Comparison of ENCODE assay signal across 12 mouse cellular contexts in the genomic region with DNA sequence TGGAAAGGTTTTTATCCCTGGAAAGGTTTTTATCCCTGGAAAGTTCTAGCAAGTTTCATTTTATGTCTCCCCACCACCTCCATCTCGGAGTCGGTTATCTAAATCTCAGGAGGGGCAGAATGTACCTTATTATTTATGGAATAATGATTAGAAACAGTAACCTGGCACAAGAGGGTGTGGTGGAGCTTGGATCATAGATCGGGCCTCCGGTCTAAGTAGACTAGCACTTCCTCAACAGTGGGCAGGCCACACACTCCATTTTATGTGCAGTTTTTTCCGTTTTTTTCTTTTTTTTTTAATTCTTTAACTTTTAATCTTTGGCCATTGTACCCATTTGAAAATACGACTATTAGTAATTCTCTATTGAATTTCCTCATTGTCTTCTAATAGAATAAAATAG. TPM values are rescaled to one million over a fixed set of nuclear protein-coding genes. Genes with fewer than 3 reads are reported as not detected.
DNase-seq lines count a peak whose midpoint lies in the region; ATAC-seq and TF ChIP-seq lines count a peak whose summit lies in the region.
"Had no signal": no experiment of that assay in that cellular context is flagged by ENCODE, and none has a peak within 500 bp of the region (broad histone marks: within the 10 kb centered on the region; RNA-seq: fewer than 3 reads in every experiment).

No protein-coding gene starts in this region.

- TF ChIP-seq RAD21 in MEL (IDR thresholded peaks at IDR 0.05; ENCODE audit: low read depth, low read length), result no peak

- ATAC-seq in hindbrain, embryonic 16.5 days, result no peak

- H3K79me2 ChIP-seq in MEL (ENCODE audit: control insufficient read depth, insufficient read depth, low read length, poor library complexity), result peaks cover 8% of the 10 kb centered on the region

- H3K27me3 ChIP-seq in MEL (ENCODE audit: control insufficient read depth in 1 of 2, insufficient read depth in 2 of 2, low read length in 2 of 2), result no peaks in the 10 kb centered on the region
- no peaks in the 10 kb centered on the region for H3K27me3 ChIP-seq in small intestine, adult 2 months (ENCODE audit: control insufficient read depth, insufficient read depth, low read length)
- no peaks in the 10 kb centered on the region for H3K27me3 ChIP-seq in hindbrain, embryonic 16.5 days (replicated peaks; ENCODE audit: control insufficient read depth, insufficient read depth, low read length)
- H3K27me3 ChIP-seq: embryonic facial prominence, embryonic 12.5 days; limb, embryonic 15.5 days had no signal

- peak overlapping the region; percentile 66 for H3K9ac ChIP-seq in MEL (ENCODE audit: control insufficient read depth, low read depth, low read length, poor library complexity, severe bottlenecking)
- no peak overlapping the region for H3K9ac ChIP-seq in hindbrain, embryonic 16.5 days (ENCODE audit: low read depth, low read length)
- H3K9ac ChIP-seq: embryonic facial prominence, embryonic 12.5 days; limb, embryonic 15.5 days had no signal

- no peak for TF ChIP-seq EP300 in MEL (IDR thresholded peaks at IDR 0.05; ENCODE audit: low read depth in 1 of 2, low read length in 2 of 2)

- H3K4me3 ChIP-seq in lung, adult 2 months (replicated peaks; ENCODE audit: extremely low read depth, low read depth, low read length), result no peak overlapping the region
- peak overlapping the region; percentile 51 to 67 for H3K4me3 ChIP-seq in MEL (ENCODE audit: control insufficient read depth in 1 of 2, insufficient read depth in 1 of 2, low read depth in 2 of 2, low read length in 2 of 2)
- peak overlapping the region; percentile 65; the same call in 1 of the 2 replicates for H3K4me3 ChIP-seq in small intestine, adult 2 months (ENCODE audit: low read depth, low read length)
- no peak overlapping the region for H3K4me3 ChIP-seq in hindbrain, embryonic 16.5 days (ENCODE audit: low read length)
- H3K4me3 ChIP-seq: embryonic facial prominence, embryonic 12.5 days; forebrain, embryonic 10.5 days; limb, embryonic 15.5 days had no signal

- peaks cover 3% of the 10 kb centered on the region for H3K4me1 ChIP-seq in lung, adult 2 months (ENCODE audit: control insufficient read depth, insufficient read depth, low read length)
- H3K4me1 ChIP-seq in MEL (ENCODE audit: control insufficient read depth in 1 of 2, insufficient read depth in 2 of 2, low read length in 2 of 2), result no peaks in the 10 kb centered on the region
- H3K4me1 ChIP-seq in small intestine, adult 2 months (ENCODE audit: control insufficient read depth, insufficient read depth, insufficient read length, low read length), result peaks cover 8% of the 10 kb centered on the region; the same call in 1 of the 2 replicates
- H3K4me1 ChIP-seq in hindbrain, embryonic 16.5 days (ENCODE audit: control insufficient read depth, insufficient read depth, low read depth, low read length), result no peaks in the 10 kb centered on the region
- H3K4me1 ChIP-seq: embryonic facial prominence, embryonic 12.5 days; forebrain, embryonic 10.5 days had no signal

- H3K36me3 ChIP-seq in MEL (ENCODE audit: control insufficient read depth in 1 of 2, insufficient read depth in 2 of 2, low read length in 2 of 2), result peaks cover 0 to 5% of the 10 kb centered on the region in 2 experiments; a peak in 2 of 4 replicates
- peaks cover 10% of the 10 kb centered on the region for H3K36me3 ChIP-seq in small intestine, adult 2 months (ENCODE audit: control insufficient read depth, insufficient read depth, low read length)
- no peaks in the 10 kb centered on the region for H3K36me3 ChIP-seq in hindbrain, embryonic 16.5 days (ENCODE audit: control insufficient read depth, insufficient read depth, low read length)

- H3K27ac ChIP-seq in MEL (ENCODE audit: control insufficient read depth, low read depth, low read length), result peak overlapping the region; percentile 62
- peak overlapping the region; percentile 96 for H3K27ac ChIP-seq in small intestine, adult 2 months (ENCODE audit: insufficient read depth, low read depth, low read length)
- H3K27ac ChIP-seq in hindbrain, embryonic 16.5 days (ENCODE audit: low read depth, low read length), result no peak overlapping the region
- H3K27ac ChIP-seq: embryonic facial prominence, embryonic 12.5 days; forebrain, embryonic 10.5 days had no signal

- H3K4me2 ChIP-seq in hindbrain, embryonic 16.5 days (ENCODE audit: low read length), result no peak overlapping the region
- H3K4me2 ChIP-seq: embryonic facial prominence, embryonic 12.5 days; limb, embryonic 15.5 days had no signal

- TF ChIP-seq CTCF in lung, adult 2 months (IDR thresholded peaks at IDR 0.05; ENCODE audit: insufficient read depth, low read length), result no peak
- TF ChIP-seq CTCF in MEL (IDR thresholded peaks at IDR 0.05 in 2 of 3, conservative IDR thresholded peaks at IDR 0.05 in 1 of 3; ENCODE audit: control insufficient read depth in 1 of 3, insufficient read depth in 1 of 3, low read depth in 2 of 3, low read length in 3 of 3, poor library complexity in 1 of 3, severe bottlenecking in 1 of 3), result no peak
- no peak for TF ChIP-seq CTCF in small intestine, adult 2 months (IDR thresholded peaks at IDR 0.05; ENCODE audit: extremely low read depth, insufficient read length, insufficient replicate concordance, low read depth, low read length)

- H3K9me3 ChIP-seq in MEL (replicated peaks; ENCODE audit: insufficient read depth, low read length), result no peaks in the 10 kb centered on the region
- H3K9me3 ChIP-seq in hindbrain, embryonic 16.5 days (ENCODE audit: control insufficient read depth, low read length), result 0 out of 2 replicates have a peak, but pooled peaks cover 2% of the 10 kb centered on the region
- H3K9me3 ChIP-seq: embryonic facial prominence, embryonic 12.5 days; forebrain, embryonic 10.5 days; limb, embryonic 15.5 days had no signal

- WGBS in lung, adult 2 months, result 57% methylated on average over 6 of the region's 6 CpGs
- WGBS in small intestine, adult 2 months, result 18% methylated on average over 6 of the region's 6 CpGs
- WGBS in hindbrain, embryonic 16.5 days, result 89% methylated on average over 6 of the region's 6 CpGs

- peak; percentile 41 for DNase-seq in lung, postnatal 36 days
- no peak for DNase-seq in lung, adult 2 months
- peak; percentile 63 for DNase-seq in MEL (ENCODE audit: low read depth, low spot score)
- DNase-seq in induced T-regulatory cell, adult 2 months (ENCODE audit: low read depth), result peak; percentile 57
- DNase-seq in kidney, postnatal 10 days, result no peak
- DNase-seq: cerebellum, postnatal 10 days; heart, postnatal 4 days had no signal

- TF ChIP-seq POLR2A in lung, adult 2 months (IDR thresholded peaks at IDR 0.05; ENCODE audit: borderline replicate concordance, extremely low read depth, low read depth, low read length), result no peak
- TF ChIP-seq POLR2A in MEL (IDR thresholded peaks at IDR 0.05; ENCODE audit: control insufficient read depth in 1 of 2, insufficient read depth in 1 of 2, low read depth in 1 of 2, low read length in 2 of 2, poor library complexity in 1 of 2), result no peak
- TF ChIP-seq POLR2A in small intestine, adult 2 months (IDR thresholded peaks at IDR 0.05; ENCODE audit: low read depth, low read length), result no peak

TF ChIP-seq in MEL, 35 proteins besides CTCF, POLR2A, EP300 and RAD21:
- TF ChIP-seq ELF1 (IDR thresholded peaks at IDR 0.05; ENCODE audit: low read depth, low read length) (peak; percentile 50; the same call in 1 of the 2 replicates), ZNF384 (IDR thresholded peaks at IDR 0.05; ENCODE audit: low read depth, low read length) (0 out of 2 replicates have a peak, but pooled peaks have one; percentile 29), KAT2A (conservative IDR thresholded peaks at IDR 0.05; ENCODE audit: low read depth, low read length) (no peak)

RNA-seq across cellular contexts. Expression of a gene that starts 8.4 kb away (rescaled TPM):
- 5.1 and 8.9 TPM in 2 replicates for polyA plus RNA-seq in lung, adult 2 months (2012; rRNA removed)
- 15.1 and 15.2 TPM in 2 replicates for total RNA-seq in MEL (2012; rRNA removed)
- 10 to 100 TPM in 1 of 2 experiments, not detected in 1; 17.5 TPM for polyA plus RNA-seq in MEL (2012; ENCODE audit: insufficient read depth in 1 of 2, insufficient read length in 2 of 2, low read depth in 1 of 2, low replicate concordance in 2 of 2, missing spikeins in 1 of 2)
- polyA plus RNA-seq in small intestine, adult 2 months (2012; rRNA removed), result 4.1 and 9.4 TPM in 2 replicates
- polyA plus RNA-seq in hindbrain, embryonic 16.5 days (2015; fragmentation: Nextera tagmentation; extraction: Ambion mirVana), result 6.2 and 6.9 TPM in 2 replicates

Comparison
In these comparisons a context has a peak if more than half of its experiments do, and no peak if none do; other contexts are left out.
1. DNase-seq: peak in lung, postnatal 36 days (single experiment), MEL (single experiment) and induced T-regulatory cell, adult 2 months (single experiment); none in lung, adult 2 months (single experiment) and kidney, postnatal 10 days (single experiment).
2. H3K4me3 ChIP-seq: peak in MEL (2 of 2) and small intestine, adult 2 months (single experiment); none in lung, adult 2 months (single experiment) and hindbrain, embryonic 16.5 days (single experiment).